Mouse (Mus musculus): Measurements from ENCODE around the gene Golga4.

The Golga4 gene

GRCm38 (mm10) chr9:118489579-118490019 lies 16.5 kb upstream of the Golga4 start:
- DNase-seq, result peak; percentile 55 to 71

- no peak for DNase-seq
These were observed 14.9 kb upstream of the Golga4 start for GRCm38 (mm10) chr9:118491195-118491594.

- DNase-seq, result no peak
These were observed 13.0 kb upstream of the Golga4 start for GRCm38 (mm10) chr9:118492932-118493698.

GRCm38 (mm10) chr9:118494106-118494505 lies 12.0 kb upstream of the Golga4 start:
- no peak for DNase-seq

GRCm38 (mm10) chr9:118495933-118496332 lies 10.1 kb upstream of the Golga4 start:
- DNase-seq, result no peak

- no peak for DNase-seq
These were observed 9.1 kb upstream of the Golga4 start for GRCm38 (mm10) chr9:118496952-118497351.

GRCm38 (mm10) chr9:118498061-118498460 lies 8.0 kb upstream of the Golga4 start:
- DNase-seq, result no peak

GRCm38 (mm10) chr9:118500963-118501362 lies 5.1 kb upstream of the Golga4 start:
- no peak for DNase-seq

- DNase-seq, result peak; percentile 64 to 85
These were observed 1.4 kb upstream of the Golga4 start for GRCm38 (mm10) chr9:118504656-118505055.

GRCm38 (mm10) chr9:118506404-118507231 lies 551 bp downstream of the Golga4 start:
- DNase-seq, result peak; percentile 39 to 54

GRCm38 (mm10) chr9:118507552-118507951 lies 1.5 kb downstream of the Golga4 start:
- DNase-seq, result peak; percentile 71 to 77

GRCm38 (mm10) chr9:118508601-118509000 lies 2.5 kb downstream of the Golga4 start:
- no peak for DNase-seq

- DNase-seq, result peak; percentile 49 to 67
These were observed 5.0 kb downstream of the Golga4 start for GRCm38 (mm10) chr9:118510941-118511690.

GRCm38 (mm10) chr9:118512681-118513233 lies 6.7 kb downstream of the Golga4 start:
- DNase-seq, result peak in 1 of 2 experiments; percentile 41

GRCm38 (mm10) chr9:118515476-118515875 lies 9.4 kb downstream of the Golga4 start:
- no peak for DNase-seq

- no peak for DNase-seq
These were observed 10.1 kb downstream of the Golga4 start for GRCm38 (mm10) chr9:118516162-118516561.

GRCm38 (mm10) chr9:118517619-118518018 lies 11.6 kb downstream of the Golga4 start:
- no peak for DNase-seq

GRCm38 (mm10) chr9:118519101-118519500 lies 13.0 kb downstream of the Golga4 start:
- no peak for DNase-seq

- no peak for DNase-seq
These were observed 13.9 kb downstream of the Golga4 start for GRCm38 (mm10) chr9:118520011-118520410.

- DNase-seq, result no peak
These were observed 14.8 kb downstream of the Golga4 start for GRCm38 (mm10) chr9:118520858-118521257.

GRCm38 (mm10) chr9:118521659-118522058 lies 15.6 kb downstream of the Golga4 start:
- no peak for DNase-seq

GRCm38 (mm10) chr9:118523738-118524137 lies 17.7 kb downstream of the Golga4 start:
- no peak for DNase-seq

- no peak for DNase-seq
These were observed 21.0 kb downstream of the Golga4 start for GRCm38 (mm10) chr9:118527056-118527455.

Data from kidney, adult 8-10 months (tissue).